9 mouse cellular contexts compared by ENCODE assay signal in genomic region chr3:138760685-138761119, GRCm38 (mm10). TPM values are rescaled to one million over a fixed set of nuclear protein-coding genes. Genes with fewer than 3 reads are reported as not detected.
DNase-seq lines count a peak whose midpoint lies in the region; ATAC-seq lines count a peak whose summit lies in the region.
"Had no signal": no experiment of that assay in that cellular context is flagged by ENCODE, and none has a peak within 500 bp of the region (broad histone marks: within the 10 kb centered on the region; RNA-seq: fewer than 3 reads in every experiment).

No protein-coding gene starts in this region.

- H3K36me3 ChIP-seq in kidney, embryonic 14.5 days (ENCODE audit: control insufficient read depth, insufficient read depth, low read length): no peaks in the 10 kb centered on the region
- no peaks in the 10 kb centered on the region for H3K36me3 ChIP-seq in forebrain, embryonic 13.5 days (ENCODE audit: poor library complexity, severe bottlenecking)
- no peaks in the 10 kb centered on the region for H3K36me3 ChIP-seq in midbrain, embryonic 15.5 days (replicated peaks)

- H3K9me3 ChIP-seq in kidney, embryonic 14.5 days (ENCODE audit: control insufficient read depth, low read length): no peaks in the 10 kb centered on the region
- no peaks in the 10 kb centered on the region for H3K9me3 ChIP-seq in forebrain, embryonic 13.5 days (replicated peaks)
- no peaks in the 10 kb centered on the region for H3K9me3 ChIP-seq in midbrain, embryonic 15.5 days

- H3K4me3 ChIP-seq in kidney, embryonic 14.5 days (ENCODE audit: low read length): no peak overlapping the region
- H3K4me3 ChIP-seq in forebrain, embryonic 13.5 days: no peak overlapping the region
- no peak overlapping the region for H3K4me3 ChIP-seq in midbrain, embryonic 15.5 days
- H3K4me3 ChIP-seq: myocyte had no signal

- peak; percentile 46; the same call in 1 of the 2 replicates for ATAC-seq in kidney, embryonic 14.5 days (ENCODE audit: low FRiP score, low TSS enrichment)
- peak; percentile 72 for ATAC-seq in forebrain, embryonic 13.5 days
- peak; percentile 56; the same call in 1 of the 2 replicates for ATAC-seq in midbrain, embryonic 15.5 days (replicated peaks)

- H3K27ac ChIP-seq in kidney, embryonic 14.5 days (ENCODE audit: low read depth, low read length): no peak overlapping the region
- peak overlapping the region; percentile 41 for H3K27ac ChIP-seq in forebrain, embryonic 13.5 days
- no peak overlapping the region for H3K27ac ChIP-seq in midbrain, embryonic 15.5 days

- no peak for DNase-seq in kidney, postnatal 14 days
- peak; percentile 70 to 77 for DNase-seq in cerebellum, adult 18-20 months
- DNase-seq in frontal cortex, postnatal 14 days (ENCODE audit: low spot score in 2 of 2): no peak
- no peak for DNase-seq in heart, adult 18-20 months
- DNase-seq: embryo, embryonic 11 days had no signal

- no peak overlapping the region for H3K4me2 ChIP-seq in kidney, embryonic 14.5 days (replicated peaks; ENCODE audit: low read depth, low read length)
- peak overlapping the region; percentile 26 for H3K4me2 ChIP-seq in forebrain, embryonic 13.5 days
- H3K4me2 ChIP-seq in midbrain, embryonic 15.5 days: no peak overlapping the region

- 68% methylated on average over 11 of the region's 11 CpGs for WGBS in kidney, embryonic 14.5 days
- 31% methylated on average over 11 of the region's 11 CpGs for WGBS in forebrain, embryonic 13.5 days
- 29% methylated on average over 11 of the region's 11 CpGs for WGBS in midbrain, embryonic 15.5 days

- no peaks in the 10 kb centered on the region for H3K27me3 ChIP-seq in kidney, embryonic 14.5 days (ENCODE audit: control insufficient read depth, insufficient read depth, low read length)
- H3K27me3 ChIP-seq in forebrain, embryonic 13.5 days: no peaks in the 10 kb centered on the region
- H3K27me3 ChIP-seq in midbrain, embryonic 15.5 days (replicated peaks): no peaks in the 10 kb centered on the region

- no peak overlapping the region for H3K9ac ChIP-seq in kidney, embryonic 14.5 days (ENCODE audit: low read depth, low read length)
- no peak overlapping the region for H3K9ac ChIP-seq in forebrain, embryonic 13.5 days
- no peak overlapping the region for H3K9ac ChIP-seq in midbrain, embryonic 15.5 days

- no peaks in the 10 kb centered on the region; the same call in 1 of the 2 replicates for H3K4me1 ChIP-seq in kidney, embryonic 14.5 days (ENCODE audit: control insufficient read depth, insufficient read depth, low read length)
- H3K4me1 ChIP-seq in forebrain, embryonic 13.5 days: peaks cover 31% of the 10 kb centered on the region
- peaks cover 29% of the 10 kb centered on the region for H3K4me1 ChIP-seq in midbrain, embryonic 15.5 days

RNA-seq across cellular contexts. Expression of gene Tspan5, which starts 18.7 kb away (rescaled TPM):
- 18.0 and 28.8 TPM in 2 replicates for polyA plus RNA-seq in kidney, embryonic 14.5 days (2014; fragmentation: Nextera tagmentation; extraction: Ambion mirVana)
- polyA plus RNA-seq in forebrain, embryonic 13.5 days (2015; fragmentation: Nextera tagmentation; extraction: Ambion mirVana): 60.2 and 62.7 TPM in 2 replicates
- 102 and 105 TPM in 2 replicates for polyA plus RNA-seq in midbrain, embryonic 15.5 days (2015; fragmentation: Nextera tagmentation; extraction: Ambion mirVana)
- total RNA-seq in heart, adult 18-20 months (2021): 1 to 10 TPM; 6.4 to 6.9 TPM

Comparison
In these comparisons a context has a peak if more than half of its experiments do, and no peak if none do; other contexts are left out.
1. DNase-seq: peak in cerebellum, adult 18-20 months (2 of 2); none in kidney, postnatal 14 days (single experiment), frontal cortex, postnatal 14 days (0 of 2) and heart, adult 18-20 months (0 of 2).
2. Peak in every context shown above with its lines, with median percentiles within 50 percentile points of each other: ATAC-seq.